Mouse (Mus musculus) embryonic facial prominence, embryonic 14.5 days (tissue): ENCODE measurements at regions not wholly inside any gene's neighbourhood (a gene's known extent, or its start where the extent isn't known, plus 50 kb on each side); places are given as distances from the start of the nearest gene placed in this dataset.

ENCODE experiments used
- ATAC-seq: fragments of 200-750 bp; cut with Nextera tagmentation; 2 replicates; pipeline ENCODE4 v1.8.0; 2017; ENCODE audit warnings: low read depth, moderate number of reproducible peaks, moderate TSS enrichment
- DNase-seq: peaks from one replicate; pipeline ENCODE4 v3.0.0-alpha.2; 2015; ENCODE audit warnings: low spot score
- H3K27ac ChIP-seq: fragments of 300-500 bp; sonication (generic); replicated peaks from 2 replicates; pipeline ENCODE4 v1.5.1; 2014; ENCODE audit warnings: low read depth, mild to moderate bottlenecking, low read length, moderate library complexity
- H3K27me3 ChIP-seq: fragments of 300-500 bp; sonication (generic); replicated peaks from 2 replicates; pipeline ENCODE4 v1.6.1; 2014; ENCODE audit warnings: low read length; ENCODE audit not compliant: control insufficient read depth, insufficient read depth
- H3K36me3 ChIP-seq: fragments of 300-500 bp; sonication (generic); 2 replicates; pipeline ENCODE4 v1.6.1; 2014; ENCODE audit warnings: low read length, mixed read lengths; ENCODE audit not compliant: control insufficient read depth, insufficient read depth
- H3K4me1 ChIP-seq: fragments of 300-500 bp; sonication (generic); 2 replicates; pipeline ENCODE4 v1.6.1; 2014; ENCODE audit warnings: antibody characterized with exemption, low read length; ENCODE audit not compliant: control insufficient read depth, insufficient read depth
- H3K4me2 ChIP-seq: fragments of 300-500 bp; sonication (generic); 2 replicates; pipeline ENCODE4 v1.6.1; 2014; ENCODE audit warnings: low read depth, mild to moderate bottlenecking, low read length, moderate library complexity, mixed read lengths
- H3K4me3 ChIP-seq: fragments of 300-500 bp; sonication (generic); 2 replicates; pipeline ENCODE4 v1.5.1; 2014; ENCODE audit warnings: low read depth, mild to moderate bottlenecking, low read length
- H3K9ac ChIP-seq: fragments of 300-500 bp; sonication (generic); 2 replicates; pipeline ENCODE4 v1.6.1; 2014; ENCODE audit warnings: low read depth, mild to moderate bottlenecking, low read length, moderate library complexity, mixed read lengths
- H3K9me3 ChIP-seq: fragments of 300-500 bp; sonication (generic); 2 replicates; pipeline ENCODE4 v1.6.1; 2016; ENCODE audit warnings: low read length; ENCODE audit not compliant: control insufficient read depth
- whole genome bisulfite sequencing: fragments of 180-500 bp; shearing (Covaris S2); extraction: QIAGEN DNeasy Blood & Tissue Kit; methylation state at CpG from one replicate; pipeline ENCODE4 v1.1.7; 2014; 5-methylcytosine and 5-hydroxymethylcytosine counted together

DNA sequence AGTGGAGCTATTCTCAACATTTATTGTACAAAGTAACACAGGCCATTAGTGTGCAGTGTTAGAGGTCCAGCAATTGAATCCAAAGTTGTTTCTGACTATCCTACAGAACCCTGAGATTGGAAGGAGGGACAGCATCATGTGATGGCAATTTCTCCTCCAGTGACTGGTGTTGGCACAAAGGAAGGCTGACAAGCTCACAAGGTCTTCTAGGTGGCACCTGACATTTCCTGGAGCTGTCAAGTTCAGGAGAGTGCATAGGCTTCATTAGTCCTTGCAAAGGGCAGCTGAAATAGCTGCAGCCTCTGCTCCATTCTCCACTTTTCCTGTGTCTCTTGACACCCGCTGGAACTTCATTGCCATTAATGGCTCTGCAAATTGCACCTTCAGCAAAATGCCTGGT, 80.6 kb upstream of the B3gat1 start:
- H3K4me3 ChIP-seq = no peak overlapping the region
- H3K9ac ChIP-seq = no peak overlapping the region
- H3K4me1 ChIP-seq = no peaks in the 10 kb centered on the region
- DNase-seq (no peak), ATAC-seq (no peak)
- no peaks in the 10 kb centered on the region for H3K36me3 ChIP-seq
- H3K27ac ChIP-seq = no peak overlapping the region
- no peaks in the 10 kb centered on the region for H3K27me3 ChIP-seq
- 90% methylated on average over 1 of the region's 1 CpGs for WGBS
- H3K9me3 ChIP-seq = no peaks in the 10 kb centered on the region
- no peak overlapping the region for H3K4me2 ChIP-seq

DNA sequence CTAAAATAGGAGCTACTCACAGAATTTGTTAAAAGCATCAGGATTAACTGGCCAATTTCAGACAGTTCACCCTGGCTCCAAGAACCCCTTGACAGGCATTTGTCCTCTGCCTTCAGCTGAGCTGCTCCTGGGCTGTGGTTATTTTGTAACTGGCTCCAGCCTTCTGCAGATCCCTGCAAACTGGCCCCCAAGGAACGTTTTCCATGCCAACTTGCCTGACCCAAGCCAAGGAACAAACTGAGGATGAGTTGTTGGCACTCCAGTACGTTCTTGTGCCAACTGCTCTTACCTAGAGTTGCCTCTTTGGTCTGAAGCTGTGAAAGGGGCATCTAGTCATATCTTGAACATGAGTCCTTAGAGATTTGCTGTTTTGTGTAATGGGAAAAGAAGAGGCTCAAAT, 74.2 kb upstream of the B3gat1 start:
- H3K4me3 ChIP-seq = no peak overlapping the region
- no peak overlapping the region for H3K9ac ChIP-seq
- H3K36me3 ChIP-seq = no peaks in the 10 kb centered on the region
- H3K9me3 ChIP-seq = no peaks in the 10 kb centered on the region
- no peak overlapping the region for H3K4me2 ChIP-seq
- WGBS = 64% methylated on average over 2 of the region's 2 CpGs
- ATAC-seq (no peak), DNase-seq (no peak)
- no peaks in the 10 kb centered on the region for H3K4me1 ChIP-seq
- no peak overlapping the region for H3K27ac ChIP-seq
- no peaks in the 10 kb centered on the region for H3K27me3 ChIP-seq

DNA sequence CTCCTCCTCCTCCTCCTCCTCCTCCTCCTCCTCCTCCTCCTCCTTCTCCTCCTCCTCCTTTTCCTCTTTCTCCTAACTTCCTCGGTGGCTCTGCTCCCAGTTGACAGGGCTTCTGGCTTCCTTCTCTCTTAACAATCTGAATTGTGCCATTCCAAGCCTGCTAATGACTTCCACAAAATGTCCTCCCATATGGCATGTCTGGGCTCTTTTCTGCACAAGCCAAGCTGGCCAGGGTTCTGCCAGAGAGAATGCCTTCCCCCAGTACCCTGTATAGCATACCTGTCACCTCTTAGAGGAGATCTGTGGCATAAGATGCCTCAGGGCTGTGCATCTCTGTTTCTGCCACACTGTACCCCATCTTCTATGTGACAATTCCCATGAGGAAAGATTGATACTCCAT, 70.0 kb upstream of the B3gat1 start:
- Histone ChIP-seq H3K4me1 (no peaks in the 10 kb centered on the region), H3K4me2 (no peak overlapping the region), H3K9ac (no peak overlapping the region), H3K27me3 (no peaks in the 10 kb centered on the region), H3K27ac (no peak overlapping the region), H3K36me3 (no peaks in the 10 kb centered on the region), H3K9me3 (no peaks in the 10 kb centered on the region), H3K4me3 (no peak overlapping the region)
- ATAC-seq (no peak), DNase-seq (no peak)
- WGBS = no CpG with 5 or more reads among the region's 1 CpGs

DNA sequence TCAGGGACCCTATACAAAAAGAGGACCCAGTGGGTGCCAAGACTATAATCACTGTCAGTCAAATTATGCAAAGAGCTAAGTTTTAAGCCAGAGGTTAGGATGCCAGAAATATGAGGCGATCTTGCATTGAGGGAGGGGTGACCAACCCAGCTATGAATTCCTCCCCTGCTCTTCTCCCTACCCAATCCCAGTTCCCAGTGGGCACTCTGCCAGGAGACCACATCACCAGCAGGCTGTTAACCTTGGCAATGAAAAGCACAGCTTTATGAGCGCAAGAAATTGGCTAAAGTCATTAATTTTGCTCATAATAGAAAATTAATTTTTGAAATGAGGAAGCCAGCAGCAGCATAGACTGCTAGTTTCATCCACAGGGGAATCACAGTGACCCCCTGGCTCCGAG, 65.7 kb upstream of the B3gat1 start:
- Histone ChIP-seq H3K27ac (no peak overlapping the region), H3K9me3 (no peaks in the 10 kb centered on the region), H3K4me3 (no peak overlapping the region), H3K4me2 (no peak overlapping the region), H3K27me3 (no peaks in the 10 kb centered on the region), H3K36me3 (no peaks in the 10 kb centered on the region), H3K9ac (no peak overlapping the region), H3K4me1 (no peaks in the 10 kb centered on the region)
- DNase-seq (peak; percentile 12), ATAC-seq (no peak)
- WGBS = 74% methylated on average over 3 of the region's 3 CpGs

DNA sequence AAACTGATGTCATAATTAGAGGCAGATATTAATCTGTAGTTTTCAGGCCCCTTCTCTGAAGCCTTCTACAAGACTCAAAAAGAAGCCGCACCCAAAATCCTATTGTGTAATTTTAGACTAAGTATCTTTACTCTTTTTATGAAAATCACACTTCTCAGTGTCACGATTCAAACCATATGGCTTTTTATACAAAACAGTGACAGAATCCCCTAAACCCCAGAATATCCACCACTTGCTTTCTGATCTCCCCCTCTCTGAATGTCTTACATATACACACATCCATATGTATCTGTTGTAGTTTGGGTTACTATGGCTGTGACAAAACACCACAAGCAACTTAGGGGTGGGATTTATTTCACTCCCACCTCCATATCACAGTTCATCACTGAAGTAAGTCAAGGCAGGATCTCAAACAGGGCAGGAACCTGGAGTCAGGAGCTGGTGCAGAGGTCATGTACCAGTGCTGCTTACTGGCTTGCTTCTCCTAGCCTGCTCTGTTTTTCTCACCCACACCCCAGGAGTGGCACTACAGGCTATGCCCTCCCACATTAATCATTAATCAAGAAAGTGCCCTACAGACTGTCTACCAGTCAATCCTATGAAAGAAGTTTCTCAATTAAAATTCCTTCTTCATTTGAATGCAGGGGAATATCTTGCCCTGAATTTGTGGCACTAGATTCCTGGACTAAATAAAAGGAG, 59.3 kb upstream of the B3gat1 start:
- DNase-seq (no peak), ATAC-seq (no peak)
- Histone ChIP-seq H3K4me1 (no peaks in the 10 kb centered on the region), H3K9ac (no peak overlapping the region), H3K9me3 (no peaks in the 10 kb centered on the region), H3K27ac (no peak overlapping the region), H3K4me2 (no peak overlapping the region), H3K4me3 (no peak overlapping the region), H3K27me3 (no peaks in the 10 kb centered on the region), H3K36me3 (no peaks in the 10 kb centered on the region)
- WGBS = 80% methylated on average over 2 of the region's 2 CpGs

DNA sequence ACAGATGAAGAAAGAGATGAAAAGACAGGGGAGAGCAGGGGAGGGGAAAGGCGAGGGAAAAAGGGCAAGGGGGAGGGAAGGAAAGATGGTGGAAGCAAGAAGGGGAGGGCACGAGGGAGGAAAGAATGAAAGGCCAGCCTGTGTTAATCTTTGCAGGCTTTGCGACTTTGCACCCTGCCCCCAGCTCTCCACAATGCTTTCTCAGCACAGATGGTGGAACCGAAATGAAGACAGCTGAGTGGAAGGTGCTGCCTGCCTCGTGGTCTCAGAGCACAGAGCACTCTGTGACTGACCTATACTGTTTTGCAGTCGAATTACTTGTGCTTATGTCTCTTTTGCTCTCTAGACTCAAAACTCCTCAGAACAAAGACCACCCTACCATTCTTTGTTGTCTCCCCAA, 55.2 kb upstream of the B3gat1 start:
- H3K36me3 ChIP-seq = no peaks in the 10 kb centered on the region
- H3K27me3 ChIP-seq = no peaks in the 10 kb centered on the region
- ATAC-seq = no peak
- WGBS = 24% methylated on average over 6 of the region's 6 CpGs
- peak; percentile 4 for DNase-seq
- H3K4me3 ChIP-seq = no peak overlapping the region
- H3K9me3 ChIP-seq = no peaks in the 10 kb centered on the region
- no peaks in the 10 kb centered on the region for H3K4me1 ChIP-seq
- H3K4me2 ChIP-seq = no peak overlapping the region
- no peak overlapping the region for H3K9ac ChIP-seq
- no peak overlapping the region for H3K27ac ChIP-seq

DNA sequence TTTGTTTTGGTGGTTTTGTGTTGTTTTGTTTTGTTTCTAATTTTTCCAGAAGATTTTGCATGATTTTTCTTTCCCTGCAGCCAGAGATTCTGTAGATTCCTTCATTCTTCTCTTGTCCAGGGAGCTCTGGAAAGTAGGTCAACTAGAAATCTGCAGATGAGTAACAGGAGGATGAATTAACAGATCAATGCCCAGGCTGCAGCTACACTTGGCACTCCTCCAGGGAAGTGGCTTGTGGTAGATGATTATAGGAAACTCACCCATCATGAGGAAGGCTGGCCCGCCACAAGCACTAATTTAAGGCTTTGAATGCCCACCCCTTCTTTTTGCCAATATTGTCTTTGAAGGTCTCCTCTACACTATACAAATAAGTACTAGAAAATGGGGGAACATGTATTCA, 52.0 kb upstream of the B3gat1 start:
- Histone ChIP-seq H3K4me2 (no peak overlapping the region), H3K27me3 (no peaks in the 10 kb centered on the region), H3K4me1 (no peaks in the 10 kb centered on the region), H3K4me3 (no peak overlapping the region), H3K9me3 (no peaks in the 10 kb centered on the region), H3K36me3 (no peaks in the 10 kb centered on the region), H3K9ac (no peak overlapping the region), H3K27ac (no peak overlapping the region)
- ATAC-seq (no peak), DNase-seq (peak; percentile 23)
- 72% methylated on average over 1 of the region's 1 CpGs for WGBS
